Mouse (Mus musculus) MEL (cell line): ENCODE measurements around the gene Fam181b. TPM values are rescaled to one million over a fixed set of nuclear protein-coding genes. Genes with fewer than 3 reads are reported as not detected.

Experiments used
- DNase-seq: peaks from one replicate; pipeline ENCODE4 v3.0.0; 2011; ENCODE audit warnings: low read depth, low spot score
- H3K27ac ChIP-seq: 2 replicates; pipeline ENCODE4 v1.5.1; 2012; ENCODE audit warnings: low read depth, mild to moderate bottlenecking, control low read depth, low read length, moderate library complexity; ENCODE audit not compliant: control insufficient read depth
- H3K27me3 ChIP-seq, 2 experiments: fragments of 150-350 bp in 1 of 2; sonication (generic) in 1 of 2; 2 replicates each; pipeline ENCODE4 v1.6.1; 2012; ENCODE audit warnings: low read length in 2 of 2, mild to moderate bottlenecking in 2 of 2, improper control_type of control experiment in 1 of 2, moderate library complexity in 1 of 2; ENCODE audit not compliant: insufficient read depth in 2 of 2, control insufficient read depth in 1 of 2
- H3K36me3 ChIP-seq, 2 experiments: 2 replicates each; pipeline ENCODE4 v1.6.1; 2012 to 2014; ENCODE audit warnings: low read length in 2 of 2, improper control_type of control experiment in 1 of 2, inconsistent platforms in 1 of 2, mild to moderate bottlenecking in 1 of 2; ENCODE audit not compliant: insufficient read depth in 2 of 2, control insufficient read depth in 1 of 2
- H3K4me1 ChIP-seq, 2 experiments: fragments of 150-350 bp in 1 of 2; sonication (generic) in 1 of 2; 2 replicates each; pipeline ENCODE4 v1.6.1; 2012; ENCODE audit warnings: low read length in 2 of 2, improper control_type of control experiment in 1 of 2, mild to moderate bottlenecking in 1 of 2; ENCODE audit not compliant: insufficient read depth in 2 of 2, control insufficient read depth in 1 of 2
- H3K4me3 ChIP-seq, 2 experiments: fragments of 150-350 bp in 1 of 2; sonication (generic) in 1 of 2; 2 replicates each; pipeline ENCODE4 v1.5.1; 2012; ENCODE audit warnings: low read depth in 2 of 2, low read length in 2 of 2, mild to moderate bottlenecking in 2 of 2, moderate library complexity in 2 of 2, control low read depth in 1 of 2, improper control_type of control experiment in 1 of 2; ENCODE audit not compliant: control insufficient read depth in 1 of 2, insufficient read depth in 1 of 2
- H3K79me2 ChIP-seq: 2 replicates; pipeline ENCODE4 v1.6.1; 2012; ENCODE audit warnings: mild to moderate bottlenecking, low read length, moderate library complexity; ENCODE audit not compliant: control insufficient read depth, poor library complexity, insufficient read depth
- H3K9ac ChIP-seq: 2 replicates; pipeline ENCODE4 v1.6.1; 2012; ENCODE audit warnings: low read depth, mild to moderate bottlenecking, control low read depth, low read length, moderate library complexity; ENCODE audit not compliant: control insufficient read depth, poor library complexity, severe bottlenecking
- H3K9me3 ChIP-seq: fragments of 150-350 bp; sonication (generic); replicated peaks from 2 replicates; pipeline ENCODE4 v1.6.1; 2012; ENCODE audit warnings: mild to moderate bottlenecking, low read length, improper control_type of control experiment, moderate library complexity; ENCODE audit not compliant: insufficient read depth
- BHLHE40 ChIP-seq: IDR thresholded peaks from 2 replicates; pipeline ENCODE4 v1.6.1; 2012; ENCODE audit warnings: low read depth, mild to moderate bottlenecking, inconsistent platforms, low read length, improper control_type of control experiment, borderline replicate concordance
- CHD1 ChIP-seq: IDR thresholded peaks from 2 replicates; pipeline ENCODE4 v1.6.1; 2012; ENCODE audit warnings: low read depth, mild to moderate bottlenecking, inconsistent platforms, low read length, improper control_type of control experiment
- CHD2 ChIP-seq: IDR thresholded peaks from 2 replicates; pipeline ENCODE4 v1.6.1; 2011; ENCODE audit warnings: low read length, improper control_type of control experiment
- E2F4 ChIP-seq: IDR thresholded peaks from 2 replicates; pipeline ENCODE4 v1.6.1; 2011; ENCODE audit warnings: low read depth, low read length, improper control_type of control experiment, borderline replicate concordance
- ELF1 ChIP-seq: IDR thresholded peaks from 2 replicates; pipeline ENCODE4 v1.6.1; 2014; ENCODE audit warnings: low read depth, mild to moderate bottlenecking, inconsistent platforms, low read length, improper control_type of control experiment, moderate library complexity
- EP300 ChIP-seq, 2 experiments: IDR thresholded peaks; 2 replicates each; pipeline ENCODE4 v1.6.1; 2011; ENCODE audit warnings: improper control_type of control experiment in 2 of 2, low read length in 2 of 2, low read depth in 1 of 2, mild to moderate bottlenecking in 1 of 2
- ETS1 ChIP-seq: IDR thresholded peaks from 2 replicates; pipeline ENCODE4 v1.6.1; 2012; ENCODE audit warnings: low read depth, mild to moderate bottlenecking, inconsistent platforms, low read length, improper control_type of control experiment, moderate library complexity
- JUND ChIP-seq: IDR thresholded peaks from 2 replicates; pipeline ENCODE4 v1.6.1; 2011; ENCODE audit warnings: low read depth, mild to moderate bottlenecking, improper control_type of control experiment, low read length
- MAFK ChIP-seq: IDR thresholded peaks from 2 replicates; pipeline ENCODE4 v1.6.1; 2011; ENCODE audit warnings: low read depth, mild to moderate bottlenecking, low read length, improper control_type of control experiment, borderline replicate concordance
- MAZ ChIP-seq: IDR thresholded peaks from 2 replicates; pipeline ENCODE4 v1.6.1; 2012; ENCODE audit warnings: low read depth, mild to moderate bottlenecking, inconsistent platforms, low read length, improper control_type of control experiment
- MEF2A ChIP-seq: IDR thresholded peaks from 2 replicates; pipeline ENCODE4 v1.6.1; 2014; ENCODE audit warnings: low read depth, mild to moderate bottlenecking, inconsistent platforms, low read length, improper control_type of control experiment; ENCODE audit not compliant: poor library complexity, insufficient replicate concordance, severe bottlenecking; ENCODE audit errors: extremely low read depth
- MYB ChIP-seq: IDR thresholded peaks from 2 replicates; pipeline ENCODE4 v1.6.1; 2011; ENCODE audit warnings: mild to moderate bottlenecking, low read depth, low read length, improper control_type of control experiment
- MYC ChIP-seq: IDR thresholded peaks from 2 replicates; pipeline ENCODE4 v1.6.1; 2011; ENCODE audit warnings: low read depth, mild to moderate bottlenecking, low read length, improper control_type of control experiment, moderate library complexity
- NELFE ChIP-seq: IDR thresholded peaks from 2 replicates; pipeline ENCODE4 v1.6.1; 2011; ENCODE audit warnings: low read depth, low read length, improper control_type of control experiment
- POLR2AphosphoS5 ChIP-seq: IDR thresholded peaks from 2 replicates; pipeline ENCODE4 v1.6.1; 2012; ENCODE audit warnings: low read depth, borderline replicate concordance, mild to moderate bottlenecking, inconsistent platforms, low read length, moderate library complexity, mixed read lengths
- RAD21 ChIP-seq: IDR thresholded peaks from 2 replicates; pipeline ENCODE4 v1.6.1; 2011; ENCODE audit warnings: mild to moderate bottlenecking, low read depth, low read length, improper control_type of control experiment
- RCOR1 ChIP-seq: IDR thresholded peaks from 2 replicates; pipeline ENCODE4 v1.6.1; 2012; ENCODE audit warnings: low read depth, mild to moderate bottlenecking, inconsistent platforms, low read length, improper control_type of control experiment
- SIN3A ChIP-seq: IDR thresholded peaks from 2 replicates; pipeline ENCODE4 v1.6.1; 2012; ENCODE audit warnings: low read length, improper control_type of control experiment, inconsistent platforms
- SMC3 ChIP-seq: IDR thresholded peaks from 2 replicates; pipeline ENCODE4 v1.6.1; 2011; ENCODE audit warnings: low read depth, low read length, improper control_type of control experiment
- TAL1 ChIP-seq: IDR thresholded peaks from 2 replicates; pipeline ENCODE4 v1.6.1; 2012; ENCODE audit warnings: mild to moderate bottlenecking, inconsistent platforms, low read length, moderate library complexity, mixed read lengths
- UBTF ChIP-seq: IDR thresholded peaks from 2 replicates; pipeline ENCODE4 v1.6.1; 2012; ENCODE audit warnings: low read depth, mild to moderate bottlenecking, inconsistent platforms, low read length, improper control_type of control experiment, moderate library complexity, borderline replicate concordance; ENCODE audit not compliant: insufficient read depth
- ZC3H11A ChIP-seq: IDR thresholded peaks from 2 replicates; pipeline ENCODE4 v1.6.1; 2012; ENCODE audit warnings: low read depth, mild to moderate bottlenecking, inconsistent platforms, low read length, improper control_type of control experiment
- ZMIZ1 ChIP-seq: IDR thresholded peaks from 2 replicates; pipeline ENCODE4 v1.6.1; 2012; ENCODE audit warnings: low read depth, mild to moderate bottlenecking, inconsistent platforms, low read length, improper control_type of control experiment, moderate library complexity
- polyA plus RNA-seq, 2 experiments: library from polyadenylated mRNA; stranded (reverse) in 1 of 2; unstranded in 1 of 2; fragments of >175 nt in 1 of 2; fragments of >200 nt in 1 of 2; gene quantifications; 2 replicates each; pipeline versions ENCODE4 v1.2.1 to v1.2.4; 2012; ENCODE audit warnings: low replicate concordance in 2 of 2, low read depth in 1 of 2; ENCODE audit not compliant: insufficient read length in 2 of 2, insufficient read depth in 1 of 2, missing spikeins in 1 of 2
- total RNA-seq: library from RNA; depleted of rRNA; stranded (reverse); fragments of 300-350 nt; gene quantifications from 2 replicates; pipeline ENCODE4 v1.2.3, GENCODE M21; 2012

Gene Fam181b
- total and polyA plus RNA-seq, 3 experiments, result not detected

GRCm38 (mm10) chr7:93067464-93068015 is 12.1 kb upstream of the Fam181b start:
- Histone ChIP-seq H3K27me3 (no peaks in the 10 kb centered on the region), H3K27ac (no peak overlapping the region), H3K9me3 (no peaks in the 10 kb centered on the region), H3K4me3 (no peak overlapping the region), H3K4me1 (no peaks in the 10 kb centered on the region), H3K79me2 (no peaks in the 10 kb centered on the region), H3K36me3 (no peaks in the 10 kb centered on the region), H3K9ac (no peak overlapping the region)
- no peak for DNase-seq
- TF ChIP-seq RAD21 (no peak), MEF2A (no peak), RCOR1 (no peak)

DNA sequence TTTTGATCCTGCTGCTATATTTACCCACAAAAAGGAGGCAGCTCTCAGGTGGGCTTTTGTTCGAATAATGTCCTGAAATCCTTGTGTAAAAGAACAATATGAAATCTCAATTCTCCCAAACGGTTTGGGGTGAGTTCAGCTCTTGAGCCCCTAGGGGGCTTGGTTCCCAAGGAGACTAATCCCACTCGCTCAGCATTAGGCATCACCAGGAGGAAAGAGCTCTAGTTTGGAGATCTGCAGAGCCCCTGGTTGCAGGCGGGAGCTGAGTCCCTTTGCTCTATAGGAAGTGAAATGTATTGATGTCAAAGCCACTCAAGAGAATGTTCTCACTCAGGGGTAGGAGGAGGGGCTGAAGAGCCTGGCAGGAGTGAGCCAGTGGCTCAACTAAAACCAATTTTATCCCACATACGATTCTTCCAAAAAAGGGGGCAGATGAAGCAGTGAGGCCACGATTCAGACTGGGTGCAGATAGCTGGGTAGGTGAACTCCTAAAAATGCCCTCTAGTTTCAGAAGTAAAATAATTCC is 3.2 kb upstream of the Fam181b start:
- H3K79me2 ChIP-seq, result no peaks in the 10 kb centered on the region
- H3K9me3 ChIP-seq, result no peaks in the 10 kb centered on the region
- DNase-seq, result no peak
- no peak overlapping the region for H3K27ac ChIP-seq
- TF ChIP-seq MAZ (no peak), BHLHE40 (no peak), CHD1 (no peak), E2F4 (no peak), MYB (no peak), MYC (no peak), RAD21 (no peak)
- H3K36me3 ChIP-seq, result no peaks in the 10 kb centered on the region
- no peak overlapping the region for H3K9ac ChIP-seq
- no peak overlapping the region for H3K4me3 ChIP-seq
- no peaks in the 10 kb centered on the region for H3K4me1 ChIP-seq
- no peaks in the 10 kb centered on the region for H3K27me3 ChIP-seq

GRCm38 (mm10) chr7:93079420-93079784 is 263 bp upstream of the Fam181b start:
- no peak for TF ChIP-seq SMC3
- TF ChIP-seq MYC, result no peak
- no peak for TF ChIP-seq NELFE
- no peak for TF ChIP-seq TAL1
- no peak for TF ChIP-seq JUND
- TF ChIP-seq CHD2, result no peak
- no peak for TF ChIP-seq POLR2AphosphoS5
- TF ChIP-seq E2F4, result no peak
- TF ChIP-seq SIN3A, result no peak
- no peak for TF ChIP-seq RAD21
- TF ChIP-seq ZMIZ1, result no peak
- no peak for TF ChIP-seq ZC3H11A
- no peak for TF ChIP-seq BHLHE40
- TF ChIP-seq UBTF, result no peak
- TF ChIP-seq ELF1, result no peak
- no peak for TF ChIP-seq ETS1
- no peak for TF ChIP-seq EP300 (IDR thresholded peaks at IDR 0.05; ENCODE audit: low read depth in 1 of 2, low read length in 2 of 2)
- TF ChIP-seq MAFK, result no peak
- TF ChIP-seq CHD1, result no peak
- no peaks in the 10 kb centered on the region for H3K79me2 ChIP-seq
- no peak overlapping the region for H3K4me3 ChIP-seq
- no peaks in the 10 kb centered on the region for H3K27me3 ChIP-seq
- no peak overlapping the region for H3K9ac ChIP-seq
- no peaks in the 10 kb centered on the region for H3K36me3 ChIP-seq
- no peaks in the 10 kb centered on the region for H3K4me1 ChIP-seq
- no peaks in the 10 kb centered on the region for H3K9me3 ChIP-seq
- no peak overlapping the region for H3K27ac ChIP-seq
- no peak for DNase-seq
